Mouse (Mus musculus) erythroblast, embryonic 14.5 days (primary cell): ENCODE results near the gene Usp17lc.

Experiments
- GATA1 ChIP-seq: IDR thresholded peaks from 2 replicates; pipeline ENCODE4 v1.6.1; 2012; ENCODE audit warnings: low read length, inconsistent platforms, mixed read lengths
- TAL1 ChIP-seq: IDR thresholded peaks from 3 replicates; pipeline ENCODE4 v1.6.1; 2012; ENCODE audit warnings: low read length, inconsistent platforms, mixed read lengths

GRCm38 (mm10) chr7:103445339-103445738 lies 30.5 kb downstream of the Usp17lc start, which contains the start of gene Olfr605:
- no peak for TF ChIP-seq GATA1
- TF ChIP-seq TAL1: no peak
